Mouse (Mus musculus) left cerebral cortex, adult 2 months (tissue): Measurements from ENCODE around the gene Prkaca. TPM values are rescaled to one million over a fixed set of nuclear protein-coding genes. Genes with fewer than 3 reads are reported as not detected.

Source experiments
- DNase-seq, 2 experiments: peaks; one replicate each; pipeline ENCODE4 v3.0.0; 2021 to 2022; ENCODE audit warnings: low spot score in 2 of 2, mixed read lengths in 1 of 2; ENCODE audit errors: extremely low spot score in 1 of 2
- H3K27ac ChIP-seq: fragments of 200-600 bp; 2 replicates; pipeline ENCODE4 v1.8.1; 2022
- H3K4me3 ChIP-seq: fragments of 200-600 bp; 2 replicates; pipeline ENCODE4 v1.8.1; 2022
- CTCF ChIP-seq: fragments of 200-600 bp; IDR thresholded peaks from 2 replicates; pipeline ENCODE4 v1.8.1; 2022; ENCODE audit warnings: antibody characterized with exemption, mild to moderate bottlenecking, moderate library complexity
- intact Hi-C: fragments of 180-260 bp; cut with DNase I; formaldehyde crosslinking; loops from one replicate; pipeline ENCODE4 v1.15.1; 2025
- total RNA-seq, 2 experiments: library from RNA; stranded (reverse); gene quantifications; 2 replicates each; pipeline ENCODE4 v1.2.3; 2021

Gene Prkaca
- total RNA-seq, 2 experiments from 2014 or later, result 236 to 250 TPM

DNA sequence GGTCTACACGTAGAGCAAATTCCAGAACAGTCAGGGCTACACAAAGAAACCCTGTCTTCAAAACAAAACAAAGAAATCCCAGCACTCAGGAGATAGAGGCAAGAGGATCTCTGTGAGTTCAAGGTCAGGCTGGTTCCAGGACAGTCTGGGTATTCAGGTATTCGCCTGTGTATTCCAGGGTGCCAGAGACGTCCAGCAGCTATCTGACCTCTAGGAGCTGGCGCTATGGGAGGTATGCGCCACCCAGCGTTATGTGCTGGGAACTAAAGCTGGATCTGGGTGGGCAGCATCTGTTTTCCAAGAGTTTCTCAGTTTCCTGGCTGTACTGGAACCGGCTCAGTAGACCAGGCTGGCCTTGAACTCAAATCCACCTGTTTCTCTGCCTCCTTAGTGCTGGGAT, 35.6 kb downstream of the Prkaca start:
- no peak overlapping the region for H3K4me3 ChIP-seq
- TF ChIP-seq CTCF, result peak; percentile 1
- intact Hi-C loops, result no loop called here
- no peak for DNase-seq
- no peak overlapping the region for H3K27ac ChIP-seq

- peak; percentile 98 for TF ChIP-seq CTCF
- Histone ChIP-seq H3K4me3 (no peak overlapping the region), H3K27ac (no peak overlapping the region)
- DNase-seq, result peak; percentile 81 to 89
- intact Hi-C loops, result no loop called here
Measured at GRCm38 (mm10) chr8:84009876-84010275, 37.1 kb downstream of the Prkaca start.

DNA sequence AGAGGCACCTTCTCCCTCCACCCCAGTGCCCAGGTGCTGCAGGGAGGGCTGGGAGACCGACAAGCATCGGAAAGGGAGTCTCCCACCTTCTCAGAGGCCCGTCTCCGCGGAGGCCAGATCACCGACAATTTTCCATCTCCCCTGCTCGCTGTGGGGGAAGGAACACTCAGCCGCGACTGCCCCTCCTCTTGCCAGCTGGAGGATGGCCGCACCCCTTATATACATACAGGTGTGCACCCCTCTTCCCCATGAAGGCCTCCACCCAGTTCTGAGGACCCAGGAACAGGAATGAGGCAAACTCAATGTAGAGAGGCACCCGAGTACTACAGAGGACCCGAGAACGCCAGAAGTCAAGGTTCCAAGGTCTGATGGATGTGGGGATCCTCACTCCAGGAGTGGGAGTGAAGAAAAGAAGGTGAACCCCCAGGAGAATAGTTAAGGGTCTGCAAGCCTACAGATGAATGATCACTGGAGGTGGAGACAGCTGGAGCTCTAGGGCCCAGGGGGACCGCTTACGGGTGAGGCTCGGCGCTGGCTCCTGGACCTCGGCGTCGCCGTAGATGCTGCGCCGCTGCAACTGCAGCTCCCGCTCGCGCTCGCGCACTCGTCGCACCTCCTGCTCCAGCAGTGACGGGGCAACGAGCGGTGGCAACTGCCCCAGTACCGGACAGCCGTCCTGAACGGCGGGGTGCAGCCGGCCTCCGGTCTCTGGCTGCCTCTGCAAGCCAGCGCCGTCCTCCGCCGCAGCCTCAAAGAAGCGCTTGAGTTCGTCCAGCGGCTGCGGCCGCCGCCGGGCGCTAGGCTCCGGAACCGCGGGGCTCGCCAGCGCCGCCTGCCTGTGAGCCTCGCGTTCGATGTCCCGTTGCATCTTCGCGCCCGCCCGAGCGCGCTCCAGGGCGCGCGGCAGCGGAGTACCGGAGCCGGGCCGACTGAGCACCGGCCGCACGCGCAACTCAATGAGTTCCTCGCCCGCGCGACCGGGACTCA, 38.1 kb downstream of the Prkaca start:
- peak; percentile 70 to 76 for DNase-seq
- peak; percentile 83 for TF ChIP-seq CTCF
- Histone ChIP-seq H3K27ac (no peak overlapping the region), H3K4me3 (peak overlapping the region; percentile 54)
- intact Hi-C loops, result no loop called here

GRCm38 (mm10) chr8:84011705-84012498, 39.1 kb downstream of the Prkaca start, which contains the start of gene 2210011C24Rik:
TSS of gene 2210011C24Rik (minus strand) at chr8:84012171.
- no peak for DNase-seq
- no peak for TF ChIP-seq CTCF
- Histone ChIP-seq H3K4me3 (peak within 1 kb of the TSS; percentile 54), H3K27ac (no peak within 1 kb of the TSS)
- intact Hi-C loops, result no loop called here

- no peak for TF ChIP-seq CTCF
- Histone ChIP-seq H3K27ac (no peak overlapping the region), H3K4me3 (no peak overlapping the region)
- DNase-seq, result no peak
- intact Hi-C loops, result no loop called here
Measured at GRCm38 (mm10) chr8:84012499-84013165, 39.8 kb downstream of the Prkaca start.

DNA sequence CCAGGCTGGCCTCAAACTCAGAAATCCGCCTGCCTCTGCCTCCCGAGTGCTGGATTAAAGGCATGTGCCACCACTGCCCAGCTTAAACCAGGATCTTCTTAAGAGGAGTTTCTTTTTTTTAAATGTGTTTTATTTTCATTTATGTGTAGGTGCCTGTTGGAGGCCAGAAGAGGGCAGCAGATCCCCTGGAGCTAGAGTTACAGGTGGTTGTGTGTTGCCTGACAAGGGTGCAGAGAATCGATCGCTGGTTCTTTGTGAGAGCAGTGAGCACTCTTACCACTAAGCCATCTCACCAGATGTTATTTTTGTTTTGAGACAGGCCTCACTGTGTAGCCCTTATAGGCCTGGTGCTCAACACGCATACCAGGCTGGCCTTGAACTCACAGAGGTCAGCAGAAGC, 43.0 kb downstream of the Prkaca start:
- Histone ChIP-seq H3K27ac (no peak overlapping the region), H3K4me3 (no peak overlapping the region)
- intact Hi-C loops, result no loop called here
- DNase-seq, result no peak
- no peak; the same call in 1 of the 2 replicates for TF ChIP-seq CTCF

- Histone ChIP-seq H3K4me3 (no peak overlapping the region), H3K27ac (no peak overlapping the region)
- intact Hi-C loops, result no loop called here
- DNase-seq, result no peak
- no peak for TF ChIP-seq CTCF
Measured at GRCm38 (mm10) chr8:84019738-84020137, 46.9 kb downstream of the Prkaca start.

- no peak for TF ChIP-seq CTCF
- no peak within 1 kb of the TSS for H3K27ac ChIP-seq
- no peak for DNase-seq
- intact Hi-C loops, result no loop called here
- no peak within 1 kb of the TSS for H3K4me3 ChIP-seq
Measured at GRCm38 (mm10) chr8:84021096-84021495, 48.3 kb downstream of the Prkaca start, which contains the start of gene Palm3. TSS of gene Palm3 (plus strand) at chr8:84021471.

- TF ChIP-seq CTCF, result no peak
- no peak for DNase-seq
- no peak overlapping the region for H3K27ac ChIP-seq
- intact Hi-C loops, result no loop called here
- no peak overlapping the region for H3K4me3 ChIP-seq
Measured at GRCm38 (mm10) chr8:84021569-84021968, 48.8 kb downstream of the Prkaca start.

- DNase-seq, result no peak
- intact Hi-C loops, result no loop called here
- TF ChIP-seq CTCF, result no peak
Measured at GRCm38 (mm10) chr8:84023085-84023484, 50.3 kb downstream of the Prkaca start.

DNA sequence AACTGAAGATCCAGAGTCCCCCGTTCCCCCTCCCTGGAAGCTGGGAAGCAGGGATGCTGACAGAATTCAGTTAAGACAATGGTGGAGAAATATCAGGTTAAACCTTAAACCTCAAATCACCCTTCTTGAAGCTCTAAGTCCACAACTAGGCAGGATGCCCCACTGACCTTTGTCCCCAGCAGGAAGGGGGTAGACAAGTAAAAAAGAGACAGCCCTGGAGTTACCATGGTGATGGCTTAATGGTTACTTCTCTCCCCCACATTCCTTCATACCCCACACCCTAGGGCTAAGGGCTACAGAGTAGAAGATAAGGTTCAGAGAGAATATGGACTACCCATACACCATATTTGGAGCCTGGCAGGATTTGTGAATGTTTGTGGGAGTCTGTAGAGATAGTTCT, 50.8 kb downstream of the Prkaca start:
- no peak for DNase-seq
- intact Hi-C loops, result no loop called here
- no peak overlapping the region for H3K4me3 ChIP-seq
- no peak for TF ChIP-seq CTCF
- H3K27ac ChIP-seq, result no peak overlapping the region

More at GRCm38 (mm10) chr8:84023085-84023484, 50.3 kb downstream of the Prkaca start:
- H3K27ac ChIP-seq, result no peak overlapping the region
- no peak overlapping the region for H3K4me3 ChIP-seq

- intact Hi-C loops, result no loop called here
- no peak overlapping the region for H3K4me3 ChIP-seq
- TF ChIP-seq CTCF, result peak; percentile 58
- H3K27ac ChIP-seq, result no peak overlapping the region
- no peak for DNase-seq
Measured at GRCm38 (mm10) chr8:84024171-84024570, 51.4 kb downstream of the Prkaca start.
